Mouse (Mus musculus) embryonic fibroblast, embryonic 13.5 days (primary cell): ENCODE data around the gene Gm5447. TPM values are rescaled to one million over a fixed set of nuclear protein-coding genes. Genes with fewer than 3 reads are reported as not detected.

Source experiments
- H3K27ac ChIP-seq: 2 replicates; pipeline ENCODE4 v1.5.1; 2012; ENCODE audit warnings: low read length, control low read depth, inconsistent platforms; ENCODE audit not compliant: insufficient read depth
- H3K4me1 ChIP-seq: 2 replicates; pipeline ENCODE4 v1.6.1; 2011; ENCODE audit warnings: low read length; ENCODE audit not compliant: control insufficient read depth, insufficient read depth
- H3K4me3 ChIP-seq: 2 replicates; pipeline ENCODE4 v1.5.1; 2011; ENCODE audit warnings: mild to moderate bottlenecking, control low read depth, low read length; ENCODE audit not compliant: insufficient read depth
- CTCF ChIP-seq: IDR thresholded peaks from 2 replicates; pipeline ENCODE4 v1.5.1; 2011; ENCODE audit warnings: mild to moderate bottlenecking, control low read depth, low read length, moderate library complexity, borderline replicate concordance; ENCODE audit not compliant: insufficient read depth
- POLR2A ChIP-seq: IDR thresholded peaks from 2 replicates; pipeline ENCODE4 v1.6.1; 2011; ENCODE audit warnings: low read depth, mild to moderate bottlenecking, control low read depth, low read length, moderate library complexity
- polyA plus RNA-seq: library from polyadenylated mRNA; stranded (reverse); fragments of >200 nt; gene quantifications from 2 replicates; pipeline ENCODE4 v1.2.4, GENCODE M21; 2011; ENCODE audit warnings: low read depth; ENCODE audit not compliant: missing spikeins, insufficient read length

Gm5447 gene
- polyA plus RNA-seq, 1 experiment, result not detected

- Histone ChIP-seq H3K27ac (no peak overlapping the region), H3K4me1 (no peaks in the 10 kb centered on the region), H3K4me3 (peak overlapping the region; percentile 32)
- TF ChIP-seq CTCF (no peak), POLR2A (no peak)
Measured at GRCm38 (mm10) chr13:30985598-30986466, 11.8 kb downstream of the Gm5447 start.

- TF ChIP-seq POLR2A, result no peak
- no peak for TF ChIP-seq CTCF
Measured at GRCm38 (mm10) chr13:30986934-30987455, 13.0 kb downstream of the Gm5447 start.

GRCm38 (mm10) chr13:30987686-30988085 is 13.7 kb downstream of the Gm5447 start:
- Histone ChIP-seq H3K27ac (no peak overlapping the region), H3K4me1 (no peaks in the 10 kb centered on the region), H3K4me3 (no peak overlapping the region)
- TF ChIP-seq POLR2A (no peak), CTCF (no peak)

More at GRCm38 (mm10) chr13:30986934-30987455, 13.0 kb downstream of the Gm5447 start:
- Histone ChIP-seq H3K4me1 (no peaks in the 10 kb centered on the region), H3K27ac (no peak overlapping the region), H3K4me3 (no peak overlapping the region)

GRCm38 (mm10) chr13:30989710-30990109 is 15.7 kb downstream of the Gm5447 start:
- no peak overlapping the region for H3K27ac ChIP-seq

GRCm38 (mm10) chr13:30990233-30990632 is 16.2 kb downstream of the Gm5447 start:
- 0 out of 2 replicates have a peak, but pooled peaks cover 2% of the 10 kb centered on the region for H3K4me1 ChIP-seq
- TF ChIP-seq CTCF, result no peak
- TF ChIP-seq POLR2A, result no peak
- H3K27ac ChIP-seq, result no peak overlapping the region
- no peak overlapping the region for H3K4me3 ChIP-seq

More at GRCm38 (mm10) chr13:30989710-30990109, 15.7 kb downstream of the Gm5447 start:
- no peak overlapping the region for H3K4me3 ChIP-seq
- TF ChIP-seq POLR2A (no peak), CTCF (no peak)
- 0 out of 2 replicates have a peak, but pooled peaks cover 2% of the 10 kb centered on the region for H3K4me1 ChIP-seq

- TF ChIP-seq CTCF, result no peak
- no peak for TF ChIP-seq POLR2A
- Histone ChIP-seq H3K27ac (no peak overlapping the region), H3K4me3 (no peak overlapping the region), H3K4me1 (0 out of 2 replicates have a peak, but pooled peaks cover 2% of the 10 kb centered on the region)
Measured at GRCm38 (mm10) chr13:30993819-30994218, 19.8 kb downstream of the Gm5447 start.

- 0 out of 2 replicates have a peak, but pooled peaks cover 2% of the 10 kb centered on the region for H3K4me1 ChIP-seq
- no peak overlapping the region for H3K27ac ChIP-seq
- TF ChIP-seq POLR2A, result no peak
- TF ChIP-seq CTCF, result no peak
Measured at GRCm38 (mm10) chr13:30994249-30994858, 20.4 kb downstream of the Gm5447 start.

GRCm38 (mm10) chr13:30997526-30998253 is 23.7 kb downstream of the Gm5447 start:
- 0 out of 2 replicates have a peak, but pooled peaks cover 2% of the 10 kb centered on the region for H3K4me1 ChIP-seq
- no peak overlapping the region for H3K4me3 ChIP-seq
- H3K27ac ChIP-seq, result no peak overlapping the region
- no peak for TF ChIP-seq POLR2A
- no peak for TF ChIP-seq CTCF

More at GRCm38 (mm10) chr13:30994249-30994858, 20.4 kb downstream of the Gm5447 start:
- no peak overlapping the region for H3K4me3 ChIP-seq

- Histone ChIP-seq H3K4me3 (no peak overlapping the region), H3K4me1 (no peaks in the 10 kb centered on the region), H3K27ac (no peak overlapping the region)
- no peak for TF ChIP-seq CTCF
- no peak for TF ChIP-seq POLR2A
Measured at GRCm38 (mm10) chr13:30999799-31000198, 25.8 kb downstream of the Gm5447 start.
